Mouse (Mus musculus): ENCODE measurements around the gene Rfc1.

DNA sequence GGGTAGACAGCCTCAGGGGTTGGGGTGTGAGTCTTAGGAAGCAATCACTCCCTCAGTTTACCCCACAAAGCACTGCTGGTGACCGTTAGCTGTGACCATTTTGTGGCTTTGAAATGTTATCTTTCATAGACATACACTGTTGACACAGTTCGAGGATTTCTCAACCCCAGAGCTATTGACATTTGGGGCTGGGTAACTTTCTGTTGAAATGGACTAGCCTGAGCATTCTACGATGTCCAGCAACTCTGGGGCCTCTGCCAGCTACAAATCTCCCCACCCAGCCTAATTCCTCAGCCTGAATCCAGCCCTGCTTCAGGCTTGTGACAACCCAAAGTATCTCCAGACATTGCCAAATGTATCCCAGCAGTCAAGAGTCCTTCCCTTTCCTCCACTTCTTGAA lies 18.6 kb upstream of the Rfc1 start:
- TF ChIP-seq POLR2A (IDR thresholded peaks at IDR 0.05; ENCODE audit: extremely low read depth, insufficient read depth, low read length) = no peak
- no peak for TF ChIP-seq CTCF (IDR thresholded peaks at IDR 0.05; ENCODE audit: low read depth, low read length)
